Mouse (Mus musculus): ENCODE measurements around the gene Foxa2. TPM values are rescaled to one million over a fixed set of nuclear protein-coding genes. Genes with fewer than 3 reads are reported as not detected.

Foxa2 gene
- polyA plus RNA-seq, 1 experiment = not detected

DNA sequence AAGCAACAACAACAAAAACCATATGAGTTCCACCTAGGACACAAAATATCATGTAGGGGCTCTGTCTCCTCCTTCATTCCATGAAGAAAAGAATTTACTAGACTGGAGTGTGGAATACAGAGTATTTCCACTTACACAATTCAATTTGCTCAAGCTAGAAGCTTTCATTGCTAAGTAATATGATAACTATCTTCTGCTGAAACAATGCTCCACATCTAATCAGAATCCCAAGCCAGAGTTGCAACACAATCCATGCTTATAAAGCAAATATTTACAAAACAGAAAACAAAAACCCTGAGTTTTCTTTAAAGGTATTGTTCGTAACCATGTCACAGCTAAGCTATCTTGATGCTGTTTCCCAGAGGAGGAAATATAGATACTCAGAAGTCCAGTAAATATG is 20.4 kb downstream of the Foxa2 start:
- no peaks in the 10 kb centered on the region for H3K4me1 ChIP-seq (ENCODE audit: control insufficient read depth, insufficient read depth, low read length)
- TF ChIP-seq POLR2A (IDR thresholded peaks at IDR 0.05; ENCODE audit: borderline replicate concordance, low read depth, low read length) = no peak
- TF ChIP-seq CTCF (IDR thresholded peaks at IDR 0.05; ENCODE audit: low read depth, low read length) = no peak
- no peak overlapping the region for H3K27ac ChIP-seq (ENCODE audit: insufficient read depth, low read depth, low read length)
- H3K4me3 ChIP-seq (ENCODE audit: insufficient read depth, low read length) = no peak overlapping the region

DNA sequence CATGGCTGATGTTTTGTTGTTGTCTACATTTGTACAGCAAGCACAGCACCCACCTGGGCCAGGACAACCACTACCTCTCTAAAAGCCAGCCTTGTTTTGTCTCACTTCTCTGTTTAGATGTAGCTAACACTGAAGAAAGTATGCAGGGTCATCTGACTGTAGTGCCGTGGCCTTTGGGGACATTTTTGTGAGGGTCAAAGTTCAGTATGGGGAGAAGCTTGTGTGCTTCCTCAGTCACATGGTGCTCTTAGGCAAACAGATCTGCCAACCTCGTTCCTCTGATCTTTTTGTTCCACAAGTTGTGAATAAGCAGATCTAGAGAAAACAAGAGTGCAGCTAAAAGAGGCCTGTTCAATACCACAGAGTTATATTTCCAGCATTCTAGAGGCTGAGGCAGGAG is 21.3 kb downstream of the Foxa2 start:
- H3K4me1 ChIP-seq (ENCODE audit: control insufficient read depth, insufficient read depth, low read length) = no peaks in the 10 kb centered on the region
- H3K27ac ChIP-seq (ENCODE audit: insufficient read depth, low read depth, low read length) = no peak overlapping the region
- TF ChIP-seq POLR2A (IDR thresholded peaks at IDR 0.05; ENCODE audit: borderline replicate concordance, low read depth, low read length) (no peak), CTCF (IDR thresholded peaks at IDR 0.05; ENCODE audit: low read depth, low read length) (no peak)
- H3K4me3 ChIP-seq (ENCODE audit: insufficient read depth, low read length) = no peak overlapping the region

DNA sequence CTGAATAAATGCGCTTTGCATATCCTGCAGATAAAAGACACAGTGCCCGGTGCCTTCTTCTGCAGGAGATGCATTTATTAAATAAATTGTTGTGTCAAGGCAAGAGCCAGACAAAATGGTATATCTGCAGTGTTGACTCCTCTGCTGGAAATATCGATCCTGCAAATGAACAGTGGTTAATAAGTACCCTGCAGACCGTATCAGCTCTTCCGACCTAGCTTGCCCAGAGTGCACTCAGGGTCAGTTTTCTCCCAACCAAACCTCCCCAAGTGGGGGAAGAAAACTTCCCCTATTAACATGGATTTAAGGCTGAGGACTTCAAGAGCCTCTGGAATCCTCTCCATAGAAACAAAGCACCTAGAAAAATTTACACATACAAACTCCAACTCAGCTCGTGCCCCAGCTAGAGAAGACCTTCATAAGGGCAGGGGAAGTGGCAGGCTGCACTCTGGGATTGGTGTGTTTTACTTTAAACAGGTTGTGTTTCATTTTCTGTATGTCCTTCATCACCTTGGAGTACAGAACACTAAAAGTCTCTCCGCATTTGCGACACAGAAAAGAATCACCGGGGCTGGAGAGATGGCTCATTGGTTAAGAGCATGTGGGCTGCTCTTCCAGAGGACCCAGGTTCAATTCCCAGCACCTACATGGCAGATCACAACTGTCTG is 22.4 kb downstream of the Foxa2 start:
- Histone ChIP-seq H3K4me1 (ENCODE audit: control insufficient read depth, insufficient read depth, low read length) (no peaks in the 10 kb centered on the region), H3K27ac (ENCODE audit: insufficient read depth, low read depth, low read length) (no peak overlapping the region), H3K4me3 (ENCODE audit: insufficient read depth, low read length) (no peak overlapping the region)
- no peak for TF ChIP-seq CTCF (IDR thresholded peaks at IDR 0.05; ENCODE audit: low read depth, low read length)
- TF ChIP-seq POLR2A (IDR thresholded peaks at IDR 0.05; ENCODE audit: borderline replicate concordance, low read depth, low read length) = no peak

DNA sequence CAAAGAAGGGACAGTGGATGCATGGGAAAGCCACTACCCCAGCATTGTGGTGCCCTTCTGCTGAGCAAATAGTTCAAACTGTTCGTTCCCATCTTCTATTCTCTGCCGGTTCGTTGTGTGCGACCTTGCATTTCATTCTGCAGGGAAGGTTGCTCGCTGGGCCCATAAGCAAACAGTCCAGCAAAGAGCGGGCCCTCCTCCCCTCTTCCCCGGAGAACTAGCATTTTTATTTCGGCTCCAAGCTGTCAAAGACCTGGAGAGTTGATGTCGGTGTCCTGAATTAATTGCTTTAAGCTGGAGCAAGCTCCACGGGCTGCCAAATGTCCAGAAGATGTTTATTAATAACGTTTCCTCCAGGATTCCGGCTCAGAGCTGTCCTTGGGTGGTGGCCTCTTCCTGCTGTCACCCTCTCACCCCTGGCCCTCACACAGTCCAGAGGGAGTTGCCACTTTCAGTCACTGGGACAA is 23.4 kb downstream of the Foxa2 start:
- no peaks in the 10 kb centered on the region for H3K4me1 ChIP-seq (ENCODE audit: control insufficient read depth, insufficient read depth, low read length)
- H3K27ac ChIP-seq (ENCODE audit: insufficient read depth, low read depth, low read length) = no peak overlapping the region
- H3K4me3 ChIP-seq (ENCODE audit: insufficient read depth, low read length) = no peak overlapping the region
- TF ChIP-seq POLR2A (IDR thresholded peaks at IDR 0.05; ENCODE audit: borderline replicate concordance, low read depth, low read length) (no peak), CTCF (IDR thresholded peaks at IDR 0.05; ENCODE audit: low read depth, low read length) (no peak)

DNA sequence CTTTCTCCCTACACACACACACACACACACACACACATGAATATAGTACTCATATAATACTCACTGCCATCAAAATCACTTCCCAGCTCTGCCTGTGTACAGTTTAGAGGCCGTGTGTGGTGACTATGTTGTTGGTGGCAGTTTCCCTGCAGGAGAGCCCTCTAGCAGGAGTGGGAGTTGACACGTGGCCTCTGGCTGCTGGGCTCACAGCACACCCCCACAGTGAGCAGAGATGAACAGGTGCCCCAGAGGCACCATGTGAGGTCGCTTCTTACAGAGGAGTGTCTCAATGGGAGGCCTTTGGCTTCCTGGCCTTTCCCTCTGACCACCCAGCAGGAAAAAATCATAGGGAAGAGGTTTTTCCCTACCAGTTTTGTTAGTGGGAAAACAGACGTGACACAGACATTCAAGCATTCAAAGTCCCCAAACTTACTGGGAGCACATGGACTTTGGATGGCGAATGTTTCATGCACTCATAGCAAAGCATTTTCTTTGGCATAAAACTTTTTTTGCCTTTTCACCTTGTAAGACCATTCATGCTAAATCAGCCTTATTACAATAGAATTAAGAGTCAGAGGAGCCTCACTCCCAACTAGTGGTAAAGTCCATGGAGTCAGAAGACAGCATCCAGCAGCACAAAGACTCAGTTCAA is 24.7 kb downstream of the Foxa2 start:
- TF ChIP-seq POLR2A (IDR thresholded peaks at IDR 0.05; ENCODE audit: borderline replicate concordance, low read depth, low read length) (no peak), CTCF (IDR thresholded peaks at IDR 0.05; ENCODE audit: low read depth, low read length) (no peak)
- Histone ChIP-seq H3K4me1 (ENCODE audit: control insufficient read depth, insufficient read depth, low read length) (no peaks in the 10 kb centered on the region), H3K27ac (ENCODE audit: insufficient read depth, low read depth, low read length) (no peak overlapping the region), H3K4me3 (ENCODE audit: insufficient read depth, low read length) (no peak overlapping the region)

DNA sequence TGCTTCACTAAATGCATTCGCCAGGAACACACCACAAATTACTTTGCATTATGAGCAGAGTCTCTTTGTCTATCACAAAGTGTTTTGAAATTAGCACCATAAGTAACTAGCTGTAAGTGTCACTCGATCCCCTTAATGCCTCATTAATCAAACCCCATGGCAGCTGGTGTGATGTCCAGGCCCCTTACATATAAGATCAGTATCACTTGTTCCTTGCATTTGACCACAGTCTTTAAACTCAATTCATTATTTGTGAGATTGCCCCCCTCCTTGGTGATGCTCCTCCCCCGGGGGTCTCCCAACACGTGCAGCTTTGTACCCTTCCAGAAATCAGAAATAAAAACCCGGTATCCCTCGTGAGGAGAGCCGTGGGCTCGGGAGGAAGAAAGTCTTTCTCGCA is 25.8 kb downstream of the Foxa2 start:
- no peak overlapping the region for H3K27ac ChIP-seq (ENCODE audit: insufficient read depth, low read depth, low read length)
- TF ChIP-seq POLR2A (IDR thresholded peaks at IDR 0.05; ENCODE audit: borderline replicate concordance, low read depth, low read length) = no peak
- no peak for TF ChIP-seq CTCF (IDR thresholded peaks at IDR 0.05; ENCODE audit: low read depth, low read length)
- no peak overlapping the region for H3K4me3 ChIP-seq (ENCODE audit: insufficient read depth, low read length)
- H3K4me1 ChIP-seq (ENCODE audit: control insufficient read depth, insufficient read depth, low read length) = no peaks in the 10 kb centered on the region

DNA sequence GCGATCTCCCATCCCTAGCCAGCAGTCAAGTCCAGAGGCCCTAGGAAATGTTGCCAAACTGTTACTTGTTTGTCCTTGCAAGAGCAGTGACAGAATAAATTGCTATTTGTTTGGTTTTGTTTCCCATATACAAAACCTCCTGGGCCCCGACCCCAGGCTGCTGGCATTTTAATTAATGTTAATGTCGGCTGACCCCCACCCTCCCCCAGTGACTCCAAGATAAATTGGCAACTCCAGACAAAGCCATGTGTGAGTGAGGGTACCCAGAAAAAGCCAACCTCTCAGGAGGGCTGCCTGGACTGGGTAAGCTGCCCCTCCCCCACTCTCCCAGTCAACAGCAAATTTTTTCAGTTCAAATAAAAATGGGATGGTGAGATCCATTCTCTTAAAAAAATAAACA is 26.6 kb downstream of the Foxa2 start:
- Histone ChIP-seq H3K27ac (ENCODE audit: insufficient read depth, low read depth, low read length) (no peak overlapping the region), H3K4me3 (ENCODE audit: insufficient read depth, low read length) (no peak overlapping the region), H3K4me1 (ENCODE audit: control insufficient read depth, insufficient read depth, low read length) (no peaks in the 10 kb centered on the region)
- TF ChIP-seq POLR2A (IDR thresholded peaks at IDR 0.05; ENCODE audit: borderline replicate concordance, low read depth, low read length) (no peak), CTCF (IDR thresholded peaks at IDR 0.05; ENCODE audit: low read depth, low read length) (no peak)

DNA sequence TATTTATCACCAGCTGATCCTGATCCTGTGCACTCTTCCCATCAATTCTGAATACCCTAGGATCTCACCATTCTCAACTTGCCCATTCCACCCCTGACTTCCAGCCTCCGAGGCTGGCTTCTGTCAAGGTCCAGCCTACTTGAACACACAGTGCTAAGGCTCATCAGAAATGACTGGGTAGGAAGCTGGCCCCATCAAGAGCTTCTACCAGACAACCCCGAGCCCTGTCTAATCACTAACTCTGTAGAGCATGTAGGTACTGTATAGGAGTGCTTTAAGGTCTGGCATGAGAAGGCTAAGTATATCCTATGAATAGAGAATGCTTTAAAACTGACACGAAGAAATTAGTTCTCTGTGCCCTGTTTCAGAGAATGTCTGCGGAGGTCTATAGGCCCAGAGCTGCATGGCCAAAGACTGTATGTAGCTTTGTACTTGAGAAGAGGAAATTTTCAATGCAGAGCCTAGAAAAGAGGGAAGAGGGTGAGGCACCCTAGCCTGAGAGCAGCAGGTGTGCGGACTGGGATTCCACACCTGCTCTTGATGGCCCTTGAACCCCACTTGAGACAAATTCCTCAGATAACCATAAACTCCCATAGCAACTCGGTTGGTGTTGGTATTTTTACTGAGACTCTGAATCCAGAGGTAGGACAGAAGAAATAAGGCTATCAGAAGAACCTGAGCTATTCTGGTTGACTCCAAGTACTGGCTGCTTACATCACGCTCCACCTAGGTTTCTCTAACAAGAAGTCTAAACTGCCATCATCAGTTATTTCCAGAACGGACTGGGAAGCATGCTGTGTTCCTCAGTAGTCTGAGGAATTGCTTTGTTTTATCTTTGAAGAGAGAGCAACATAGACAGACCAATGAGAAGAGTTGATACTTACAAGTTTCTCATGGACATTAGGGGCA is 28.7 kb downstream of the Foxa2 start:
- Histone ChIP-seq H3K27ac (ENCODE audit: insufficient read depth, low read depth, low read length) (no peak overlapping the region), H3K4me3 (ENCODE audit: insufficient read depth, low read length) (no peak overlapping the region), H3K4me1 (ENCODE audit: control insufficient read depth, insufficient read depth, low read length) (no peaks in the 10 kb centered on the region)
- TF ChIP-seq CTCF (IDR thresholded peaks at IDR 0.05; ENCODE audit: low read depth, low read length) (no peak), POLR2A (IDR thresholded peaks at IDR 0.05; ENCODE audit: borderline replicate concordance, low read depth, low read length) (no peak)

DNA sequence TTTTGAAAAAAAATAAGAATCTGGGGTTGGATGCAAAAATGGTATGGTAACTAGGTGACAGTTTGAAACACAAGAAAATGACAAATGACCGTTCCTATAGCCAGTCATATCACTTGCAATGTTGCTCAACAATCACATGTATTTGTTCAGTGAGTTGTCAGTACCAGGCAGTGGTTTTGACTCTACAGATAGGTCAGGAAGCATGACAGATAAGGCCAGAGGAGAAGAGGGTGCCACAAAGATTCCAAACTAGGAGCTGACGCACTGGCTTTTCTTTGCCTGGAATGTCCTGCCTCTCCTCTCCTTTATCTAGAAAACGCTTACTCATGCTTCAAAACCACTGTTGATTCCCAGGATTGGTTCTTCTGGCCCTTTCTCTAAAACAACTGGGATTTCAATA is 33.4 kb downstream of the Foxa2 start:
- Histone ChIP-seq H3K4me1 (ENCODE audit: control insufficient read depth, insufficient read depth, low read length) (no peaks in the 10 kb centered on the region), H3K4me3 (ENCODE audit: insufficient read depth, low read length) (no peak overlapping the region), H3K27ac (ENCODE audit: insufficient read depth, low read depth, low read length) (no peak overlapping the region)
- TF ChIP-seq CTCF (IDR thresholded peaks at IDR 0.05; ENCODE audit: low read depth, low read length) (no peak), POLR2A (IDR thresholded peaks at IDR 0.05; ENCODE audit: borderline replicate concordance, low read depth, low read length) (no peak)

Data from bone marrow macrophage, adult 2 months (primary cell).